Mouse (Mus musculus) heart, embryonic 12.5 days (tissue): ENCODE results near the gene Matn3. TPM values are rescaled to one million over a fixed set of nuclear protein-coding genes. Genes with fewer than 3 reads are reported as not detected.

Experiments used
- polyA plus RNA-seq: library from polyadenylated mRNA; unstranded; fragments of >200 nt; fragmentation: Nextera tagmentation; extraction: Ambion mirVana; gene quantifications from 2 replicates; pipeline ENCODE4 v1.2.1, GENCODE M21; 2016

Matn3 gene
- polyA plus RNA-seq, 1 experiment from 2014 or later = 0.77 TPM

Other genes starting within 250 kb of the Matn3 start
- 46.0 and 46.4 TPM in 2 replicates for gene Sdc1, start 176.6 kb upstream of the Matn3 start, polyA plus RNA-seq
- 295 and 302 TPM in 2 replicates for gene Laptm4a, start 26.3 kb upstream of the Matn3 start, polyA plus RNA-seq
- 14.6 and 15.6 TPM in 2 replicates for gene Wdr35, start 26.0 kb downstream of the Matn3 start, polyA plus RNA-seq
- 11.6 and 13.0 TPM in 2 replicates for gene Ttc32, start 82.1 kb downstream of the Matn3 start, polyA plus RNA-seq